Mouse (Mus musculus) liver, adult 2 months (tissue): Measurements from ENCODE around the gene Enox1. TPM values are rescaled to one million over a fixed set of nuclear protein-coding genes. Genes with fewer than 3 reads are reported as not detected.

ENCODE experiments used
- DNase-seq: peaks from one replicate; pipeline ENCODE4 v3.0.0-alpha.2; 2011; ENCODE audit warnings: low read depth, low spot score; ENCODE audit errors: extremely low read depth
- H3K27ac ChIP-seq: fragments of 200-500 bp; replicated peaks from 2 replicates; pipeline ENCODE4 v1.5.1; 2012; ENCODE audit warnings: low read depth, mild to moderate bottlenecking, control low read depth, inconsistent platforms, low read length; ENCODE audit not compliant: insufficient read depth
- H3K27me3 ChIP-seq: fragments of 200-500 bp; 2 replicates; pipeline ENCODE4 v1.6.1; 2012; ENCODE audit warnings: mild to moderate bottlenecking, moderate library complexity, low read length, inconsistent platforms; ENCODE audit not compliant: control insufficient read depth, insufficient read depth
- H3K36me3 ChIP-seq: fragments of 200-500 bp; 2 replicates; pipeline ENCODE4 v1.6.1; 2012; ENCODE audit warnings: low read length, inconsistent platforms; ENCODE audit not compliant: control insufficient read depth, insufficient read depth
- H3K4me1 ChIP-seq: fragments of 200-500 bp; 2 replicates; pipeline ENCODE4 v1.6.1; 2011; ENCODE audit warnings: low read length; ENCODE audit not compliant: control insufficient read depth, insufficient read depth
- H3K4me3 ChIP-seq: fragments of 200-500 bp; 2 replicates; pipeline ENCODE4 v1.5.1; 2011; ENCODE audit warnings: low read depth, mild to moderate bottlenecking, control low read depth, low read length, moderate library complexity; ENCODE audit not compliant: insufficient read depth
- H3K79me2 ChIP-seq: fragments of 200-500 bp; 2 replicates; pipeline ENCODE4 v1.6.1; 2012; ENCODE audit warnings: inconsistent platforms, mild to moderate bottlenecking, low read length, moderate library complexity; ENCODE audit not compliant: control insufficient read depth, insufficient read depth
- H3K9ac ChIP-seq: fragments of 200-500 bp; 2 replicates; pipeline ENCODE4 v1.6.1; 2012; ENCODE audit warnings: low read depth, mild to moderate bottlenecking, control low read depth, inconsistent platforms, low read length
- CTCF ChIP-seq: fragments of 200-500 bp; IDR thresholded peaks from 2 replicates; pipeline ENCODE4 v1.5.1; 2011; ENCODE audit warnings: low read depth, low read length, control low read depth
- POLR2A ChIP-seq: fragments of 200-500 bp; IDR thresholded peaks from 2 replicates; pipeline ENCODE4 v1.6.1; 2011; ENCODE audit warnings: low read length, control low read depth; ENCODE audit not compliant: insufficient read depth; ENCODE audit errors: extremely low read depth
- WGBS: fragments of 180-500 bp; shearing (Covaris S2); methylation state at CpG from one replicate; pipeline ENCODE4 v1.1.7; 2018; 5-methylcytosine and 5-hydroxymethylcytosine counted together
- polyA plus RNA-seq: library from polyadenylated mRNA; depleted of rRNA; stranded (reverse); fragments of >200 nt; gene quantifications from 2 replicates; pipeline ENCODE4 v1.2.3, GENCODE M21; 2012
- total RNA-seq: library from RNA; depleted of rRNA; stranded (reverse); fragments of >200 nt; gene quantifications from 2 replicates; pipeline ENCODE4 v1.2.3, GENCODE M21; 2014

Enox1 gene
- total and polyA plus RNA-seq, 2 experiments = 0.09 TPM; not detected in 1

- peaks cover 8% of the 10 kb centered on the region for H3K4me1 ChIP-seq
- H3K4me3 ChIP-seq = no peak overlapping the region
- WGBS = 87% methylated on average over 11 of the region's 11 CpGs
- no peaks in the 10 kb centered on the region for H3K27me3 ChIP-seq
- H3K9ac ChIP-seq = no peak overlapping the region
- no peak overlapping the region for H3K27ac ChIP-seq
- H3K79me2 ChIP-seq = no peaks in the 10 kb centered on the region
- no peaks in the 10 kb centered on the region for H3K36me3 ChIP-seq
- TF ChIP-seq CTCF = no peak
- TF ChIP-seq POLR2A = no peak
- DNase-seq = no peak
These were observed 428.7 kb downstream of the Enox1 start for GRCm38 (mm10) chr14:77585031-77585800.

- 35% methylated on average over 5 of the region's 5 CpGs for WGBS
- Histone ChIP-seq H3K27me3 (no peaks in the 10 kb centered on the region), H3K9ac (no peak overlapping the region), H3K36me3 (no peaks in the 10 kb centered on the region), H3K79me2 (no peaks in the 10 kb centered on the region), H3K27ac (no peak overlapping the region), H3K4me1 (peaks cover 8% of the 10 kb centered on the region), H3K4me3 (no peak overlapping the region)
- TF ChIP-seq CTCF (no peak), POLR2A (no peak)
- peak; percentile 69 for DNase-seq
These were observed 429.5 kb downstream of the Enox1 start for GRCm38 (mm10) chr14:77586033-77586432.

GRCm38 (mm10) chr14:77587182-77587581 is 430.6 kb downstream of the Enox1 start:
- H3K27me3 ChIP-seq = no peaks in the 10 kb centered on the region
- peak; percentile 71 for DNase-seq
- no peaks in the 10 kb centered on the region for H3K36me3 ChIP-seq
- H3K27ac ChIP-seq = no peak overlapping the region
- H3K79me2 ChIP-seq = no peaks in the 10 kb centered on the region
- H3K4me1 ChIP-seq = peaks cover 8% of the 10 kb centered on the region
- WGBS = 20% methylated on average over 5 of the region's 5 CpGs
- H3K9ac ChIP-seq = no peak overlapping the region
- H3K4me3 ChIP-seq = no peak overlapping the region
- TF ChIP-seq CTCF = no peak
- no peak for TF ChIP-seq POLR2A

GRCm38 (mm10) chr14:77593136-77593838 is 436.7 kb downstream of the Enox1 start:
- 91% methylated on average over 11 of the region's 11 CpGs for WGBS
- no peak for TF ChIP-seq POLR2A
- no peak for TF ChIP-seq CTCF
- no peaks in the 10 kb centered on the region for H3K36me3 ChIP-seq
- no peaks in the 10 kb centered on the region for H3K27me3 ChIP-seq
- H3K4me3 ChIP-seq = no peak overlapping the region
- no peaks in the 10 kb centered on the region for H3K4me1 ChIP-seq
- H3K9ac ChIP-seq = no peak overlapping the region
- DNase-seq = no peak
- H3K79me2 ChIP-seq = no peaks in the 10 kb centered on the region
- H3K27ac ChIP-seq = no peak overlapping the region

- Histone ChIP-seq H3K9ac (no peak overlapping the region), H3K79me2 (no peaks in the 10 kb centered on the region), H3K27me3 (no peaks in the 10 kb centered on the region), H3K36me3 (no peaks in the 10 kb centered on the region), H3K4me1 (no peaks in the 10 kb centered on the region), H3K27ac (no peak overlapping the region), H3K4me3 (no peak overlapping the region)
- no peak for DNase-seq
- TF ChIP-seq POLR2A = no peak
- TF ChIP-seq CTCF = no peak
- WGBS = 92% methylated on average over 14 of the region's 14 CpGs
These were observed 439.9 kb downstream of the Enox1 start for GRCm38 (mm10) chr14:77596216-77597175.
